Mouse (Mus musculus) lung, postnatal 0 days (tissue): Measurements from ENCODE around the gene Ublcp1.

Experiments used
- CTCF ChIP-seq: IDR thresholded peaks from 2 replicates; pipeline ENCODE4 v1.5.1; 2016; ENCODE audit warnings: antibody characterized with exemption, mild to moderate bottlenecking
- EP300 ChIP-seq: IDR thresholded peaks from 2 replicates; pipeline ENCODE4 v1.6.1; 2016; ENCODE audit warnings: antibody characterized with exemption, mild to moderate bottlenecking, control low read depth

DNA sequence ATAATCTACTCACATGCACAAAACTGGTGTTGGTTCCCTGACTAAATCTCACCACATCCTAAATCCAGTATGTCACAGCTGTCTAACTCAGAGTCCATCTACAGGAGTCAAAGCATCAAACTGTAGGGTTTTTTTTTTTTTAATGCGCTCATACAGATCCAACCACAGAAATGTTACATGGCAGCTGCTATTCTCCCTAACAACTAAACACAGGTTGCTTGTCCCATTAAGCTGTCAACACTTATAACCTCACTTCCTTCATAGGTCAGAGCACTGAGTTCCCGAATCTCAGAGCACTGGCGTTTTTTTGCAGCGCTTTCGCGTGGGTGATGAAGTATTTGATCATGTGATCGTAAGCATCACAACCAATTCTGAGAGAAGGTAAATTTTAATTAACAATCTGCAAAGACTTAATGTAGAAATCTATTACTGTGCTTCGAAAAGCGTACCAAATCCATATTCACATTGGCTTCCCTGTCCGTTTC, 1.9 kb downstream of the Ublcp1 start:
- TF ChIP-seq CTCF (no peak), EP300 (no peak)
